Comparison of ENCODE assay signal across 22 mouse cellular contexts in genomic region chr5:105974576-105975177, GRCm38 (mm10).
DNase-seq lines count a peak whose midpoint lies in the region; ATAC-seq and TF ChIP-seq lines count a peak whose summit lies in the region.
"Had no signal": no experiment of that assay in that cellular context is flagged by ENCODE, and none has a peak within 500 bp of the region (broad histone marks: within the 10 kb centered on the region; RNA-seq: fewer than 3 reads in every experiment).

No protein-coding gene starts in this region.

- no peaks in the 10 kb centered on the region for H3K36me3 ChIP-seq in forebrain, embryonic 13.5 days (ENCODE audit: poor library complexity, severe bottlenecking)
- H3K36me3 ChIP-seq in forebrain, embryonic 10.5 days (replicated peaks): no peaks in the 10 kb centered on the region
- no peaks in the 10 kb centered on the region for H3K36me3 ChIP-seq in lung, embryonic 16.5 days (ENCODE audit: control insufficient read depth, insufficient read depth, low read length)
- H3K36me3 ChIP-seq in midbrain, embryonic 14.5 days (ENCODE audit: control insufficient read depth, insufficient read depth, low read length): no peaks in the 10 kb centered on the region
- no peaks in the 10 kb centered on the region for H3K36me3 ChIP-seq in heart, adult 2 months (ENCODE audit: control insufficient read depth, insufficient read depth, low read length)
- H3K36me3 ChIP-seq: embryonic facial prominence, embryonic 12.5 days; forebrain, embryonic 15.5 days; hindbrain, embryonic 15.5 days; intestine, embryonic 15.5 days; limb, embryonic 12.5 days; liver, embryonic 12.5 days had no signal

- no peaks in the 10 kb centered on the region for H3K79me2 ChIP-seq in heart, adult 2 months (replicated peaks; ENCODE audit: control insufficient read depth, insufficient read depth, low read length)

- ATAC-seq in forebrain, embryonic 13.5 days: peak; percentile 55; the same call in 1 of the 2 replicates
- no peak for ATAC-seq in lung, embryonic 16.5 days (ENCODE audit: low read depth)
- ATAC-seq in midbrain, embryonic 14.5 days (ENCODE audit: low FRiP score, low TSS enrichment): peak; percentile 68; the same call in 1 of the 2 replicates
- ATAC-seq: forebrain, embryonic 15.5 days; intestine, embryonic 15.5 days; liver, embryonic 12.5 days had no signal

- 47% methylated on average over 18 of the region's 18 CpGs for WGBS in forebrain, embryonic 13.5 days
- 72% methylated on average over 18 of the region's 18 CpGs for WGBS in forebrain, embryonic 10.5 days
- 55% methylated on average over 18 of the region's 18 CpGs for WGBS in lung, embryonic 16.5 days
- 30% methylated on average over 18 of the region's 18 CpGs for WGBS in midbrain, embryonic 14.5 days
- WGBS in heart, adult 2 months: 92% methylated on average over 18 of the region's 18 CpGs

- no peak for DNase-seq in forebrain, embryonic 10.5 days (ENCODE audit: extremely low spot score, low spot score)
- DNase-seq in lung, postnatal 36 days: no peak
- DNase-seq in midbrain, embryonic 14.5 days: peak; percentile 74
- no peak for DNase-seq in left cerebral cortex, adult 18-20 months (ENCODE audit: low spot score in 2 of 2)
- DNase-seq in heart, adult 2 months: no peak
- no peak for DNase-seq in gastrocnemius, postnatal 36 days
- DNase-seq: adrenal gland, postnatal 14 days; cerebellum, adult 11 months; cerebellum, postnatal 10 days; kidney, adult 8-10 months; kidney, postnatal 10 days; lung, postnatal 10 days; right cerebral cortex, postnatal 25 days; spleen, adult 18-20 months had no signal

- H3K4me2 ChIP-seq in forebrain, embryonic 13.5 days: no peak overlapping the region
- no peak overlapping the region for H3K4me2 ChIP-seq in lung, embryonic 16.5 days (ENCODE audit: low read depth, low read length)
- H3K4me2 ChIP-seq in midbrain, embryonic 14.5 days (ENCODE audit: low read length): 0 out of 2 replicates have a peak overlapping the region, but pooled peaks have one; percentile 50

- H3K9me3 ChIP-seq in forebrain, embryonic 13.5 days (replicated peaks): no peaks in the 10 kb centered on the region
- no peaks in the 10 kb centered on the region for H3K9me3 ChIP-seq in forebrain, embryonic 10.5 days
- H3K9me3 ChIP-seq in lung, embryonic 16.5 days (ENCODE audit: control insufficient read depth, low read length): no peaks in the 10 kb centered on the region
- H3K9me3 ChIP-seq in midbrain, embryonic 14.5 days (ENCODE audit: control insufficient read depth, low read length): no peaks in the 10 kb centered on the region
- H3K9me3 ChIP-seq: embryonic facial prominence, embryonic 12.5 days; forebrain, embryonic 15.5 days; hindbrain, embryonic 15.5 days; intestine, embryonic 15.5 days; limb, embryonic 12.5 days; liver, embryonic 12.5 days had no signal

- TF ChIP-seq POLR2A in heart, adult 2 months (IDR thresholded peaks at IDR 0.05; ENCODE audit: insufficient read depth, low read depth, low read length): no peak

- 0 out of 2 replicates have a peak, but pooled peaks cover 14% of the 10 kb centered on the region for H3K27me3 ChIP-seq in forebrain, embryonic 13.5 days
- no peaks in the 10 kb centered on the region for H3K27me3 ChIP-seq in forebrain, embryonic 10.5 days (ENCODE audit: poor library complexity, severe bottlenecking)
- no peaks in the 10 kb centered on the region for H3K27me3 ChIP-seq in lung, embryonic 16.5 days (ENCODE audit: control insufficient read depth, insufficient read depth, low read depth, low read length)
- no peaks in the 10 kb centered on the region for H3K27me3 ChIP-seq in midbrain, embryonic 14.5 days (ENCODE audit: control insufficient read depth, insufficient read depth, low read length)
- no peaks in the 10 kb centered on the region for H3K27me3 ChIP-seq in heart, adult 2 months (ENCODE audit: control insufficient read depth, insufficient read depth, low read length)
- H3K27me3 ChIP-seq: embryonic facial prominence, embryonic 12.5 days; hindbrain, embryonic 15.5 days; intestine, embryonic 15.5 days; limb, embryonic 12.5 days; liver, embryonic 12.5 days had no signal

- no peak for TF ChIP-seq CTCF in heart, adult 2 months (IDR thresholded peaks at IDR 0.05)

- H3K27ac ChIP-seq in forebrain, embryonic 13.5 days: 0 out of 2 replicates have a peak overlapping the region, but pooled peaks have one; percentile 19
- H3K27ac ChIP-seq in forebrain, embryonic 10.5 days: no peak overlapping the region
- 0 out of 2 replicates have a peak overlapping the region, but pooled peaks have one; percentile 1 for H3K27ac ChIP-seq in lung, embryonic 16.5 days (ENCODE audit: low read length)
- H3K27ac ChIP-seq in midbrain, embryonic 14.5 days (replicated peaks; ENCODE audit: low read depth, low read length): peak overlapping the region; percentile 63
- no peak overlapping the region for H3K27ac ChIP-seq in heart, adult 2 months
- H3K27ac ChIP-seq: embryonic facial prominence, embryonic 12.5 days; forebrain, embryonic 15.5 days; hindbrain, embryonic 15.5 days; intestine, embryonic 15.5 days; limb, embryonic 12.5 days; liver, embryonic 12.5 days had no signal

- no peak overlapping the region for H3K9ac ChIP-seq in forebrain, embryonic 13.5 days
- H3K9ac ChIP-seq in lung, embryonic 16.5 days (ENCODE audit: low read length): no peak overlapping the region
- H3K9ac ChIP-seq in midbrain, embryonic 14.5 days (replicated peaks; ENCODE audit: low read length): no peak overlapping the region
- no peak overlapping the region for H3K9ac ChIP-seq in heart, adult 2 months (ENCODE audit: low read depth, low read length)
- H3K9ac ChIP-seq: embryonic facial prominence, embryonic 12.5 days; forebrain, embryonic 15.5 days; hindbrain, embryonic 15.5 days; intestine, embryonic 15.5 days; liver, embryonic 12.5 days had no signal

- TF ChIP-seq EP300 in heart, adult 2 months (IDR thresholded peaks at IDR 0.05; ENCODE audit: insufficient read depth, low read depth, low read length): no peak

- intact Hi-C loops in heart, adult 2 months (cut with DNase I): no loop called here
- intact Hi-C loops in gastrocnemius, postnatal 36 days (cut with DNase I): no loop called here

- no peak overlapping the region for H3K4me3 ChIP-seq in forebrain, embryonic 13.5 days
- H3K4me3 ChIP-seq in forebrain, embryonic 10.5 days: no peak overlapping the region
- no peak overlapping the region for H3K4me3 ChIP-seq in lung, embryonic 16.5 days (ENCODE audit: low read length)
- H3K4me3 ChIP-seq in midbrain, embryonic 14.5 days (replicated peaks; ENCODE audit: low read depth, low read length): no peak overlapping the region
- H3K4me3 ChIP-seq in heart, adult 2 months: no peak overlapping the region
- H3K4me3 ChIP-seq: embryonic facial prominence, embryonic 12.5 days; intestine, embryonic 15.5 days; liver, embryonic 12.5 days had no signal

- H3K4me1 ChIP-seq in forebrain, embryonic 13.5 days: peaks cover 9% of the 10 kb centered on the region; the same call in 1 of the 2 replicates
- peaks cover 19% of the 10 kb centered on the region for H3K4me1 ChIP-seq in forebrain, embryonic 10.5 days
- H3K4me1 ChIP-seq in lung, embryonic 16.5 days (replicated peaks; ENCODE audit: control insufficient read depth, insufficient read depth, low read length): peaks cover 7% of the 10 kb centered on the region; the same call in 1 of the 2 replicates
- peaks cover 25% of the 10 kb centered on the region for H3K4me1 ChIP-seq in midbrain, embryonic 14.5 days (ENCODE audit: control insufficient read depth, insufficient read depth, low read length)
- H3K4me1 ChIP-seq in heart, adult 2 months (ENCODE audit: control insufficient read depth, insufficient read depth, low read length): peaks cover 1% of the 10 kb centered on the region; the same call in 1 of the 2 replicates
- H3K4me1 ChIP-seq: intestine, embryonic 15.5 days; liver, embryonic 12.5 days had no signal

Comparison
In these comparisons a context has a peak if more than half of its experiments do, and no peak if none do; other contexts are left out.
1. H3K27ac ChIP-seq: peak in forebrain, embryonic 13.5 days (single experiment), lung, embryonic 16.5 days (single experiment) and midbrain, embryonic 14.5 days (single experiment); none in forebrain, embryonic 10.5 days (single experiment) and heart, adult 2 months (single experiment).